Comparison of ENCODE assay signal across 27 mouse cellular contexts in the genomic region with DNA sequence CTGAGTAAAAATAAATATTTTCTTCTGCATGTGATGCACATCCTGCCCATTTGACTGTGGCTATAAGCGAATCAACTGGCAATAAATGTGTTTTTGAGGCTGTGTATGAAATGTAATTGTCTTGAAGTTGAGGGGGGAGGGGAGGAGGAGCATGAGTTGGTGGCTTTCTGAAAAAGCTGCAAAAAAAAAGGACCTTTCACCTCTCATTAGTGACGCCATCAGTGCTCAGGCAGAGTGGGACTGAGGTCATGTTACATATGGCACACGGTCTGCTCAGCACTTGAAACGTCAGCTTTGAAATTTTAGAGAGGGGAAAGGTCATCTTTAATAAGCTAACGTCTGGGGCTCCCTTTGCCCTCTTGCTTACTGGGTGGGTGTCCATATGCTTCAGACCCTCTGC. TPM values are rescaled to one million over a fixed set of nuclear protein-coding genes. Genes with fewer than 3 reads are reported as not detected.
DNase-seq lines count a peak whose midpoint lies in the region; ATAC-seq lines count a peak whose summit lies in the region.
"Had no signal": no experiment of that assay in that cellular context is flagged by ENCODE, and none has a peak within 500 bp of the region (broad histone marks: within the 10 kb centered on the region; RNA-seq: fewer than 3 reads in every experiment).

No protein-coding gene starts in this region.

- peaks cover 73% of the 10 kb centered on the region for H3K27me3 ChIP-seq in midbrain, embryonic 14.5 days (ENCODE audit: control insufficient read depth, insufficient read depth, low read length)
- peaks cover 60% of the 10 kb centered on the region for H3K27me3 ChIP-seq in midbrain, embryonic 11.5 days (ENCODE audit: control insufficient read depth, insufficient read depth, low read length)
- peaks cover 36% of the 10 kb centered on the region for H3K27me3 ChIP-seq in embryonic facial prominence, embryonic 13.5 days

- no peak overlapping the region for H3K9ac ChIP-seq in midbrain, embryonic 14.5 days (replicated peaks; ENCODE audit: low read length)
- H3K9ac ChIP-seq in midbrain, embryonic 11.5 days (ENCODE audit: low read length), result no peak overlapping the region
- H3K9ac ChIP-seq in embryonic facial prominence, embryonic 13.5 days, result no peak overlapping the region
- H3K9ac ChIP-seq: embryonic facial prominence, embryonic 15.5 days; forebrain, postnatal 0 days; liver, embryonic 15.5 days; lung, embryonic 15.5 days; midbrain, embryonic 15.5 days had no signal

- H3K36me3 ChIP-seq in midbrain, embryonic 14.5 days (ENCODE audit: control insufficient read depth, insufficient read depth, low read length), result no peaks in the 10 kb centered on the region
- no peaks in the 10 kb centered on the region for H3K36me3 ChIP-seq in midbrain, embryonic 11.5 days (ENCODE audit: control insufficient read depth, insufficient read depth, low read length)
- no peaks in the 10 kb centered on the region for H3K36me3 ChIP-seq in embryonic facial prominence, embryonic 13.5 days
- H3K36me3 ChIP-seq: embryonic facial prominence, embryonic 15.5 days; liver, embryonic 15.5 days; lung, embryonic 15.5 days; midbrain, embryonic 15.5 days had no signal

- H3K4me1 ChIP-seq in midbrain, embryonic 14.5 days (ENCODE audit: control insufficient read depth, insufficient read depth, low read length), result no peaks in the 10 kb centered on the region
- H3K4me1 ChIP-seq in midbrain, embryonic 11.5 days (ENCODE audit: control insufficient read depth, insufficient read depth, low read length), result peaks cover 10% of the 10 kb centered on the region
- peaks cover 41% of the 10 kb centered on the region for H3K4me1 ChIP-seq in embryonic facial prominence, embryonic 13.5 days

- peak; percentile 1 for DNase-seq in midbrain, embryonic 14.5 days
- no peak for DNase-seq in midbrain, embryonic 11.5 days (ENCODE audit: low spot score, missing footprints)
- DNase-seq in embryo, embryonic 11 days, result peak; percentile 80
- no peak for DNase-seq in kidney, postnatal 10 days
- no peak for DNase-seq in frontal cortex, adult 2 months (ENCODE audit: extremely low spot score in 1 of 2, low spot score in 1 of 2)
- DNase-seq: adrenal gland, adult 8-10 months; B cell, adult 2 months; cerebellum, adult 18-20 months; cerebellum, postnatal 25 days; kidney, adult 11 months; liver; lung, postnatal 36 days; right cerebral cortex, postnatal 25 days; spleen, adult 18-20 months had no signal

- no peak for ATAC-seq in midbrain, embryonic 14.5 days (ENCODE audit: low FRiP score, low TSS enrichment)
- ATAC-seq in midbrain, embryonic 11.5 days (ENCODE audit: low FRiP score), result no peak
- no peak for ATAC-seq in embryonic facial prominence, embryonic 13.5 days (ENCODE audit: insufficient number of reproducible peaks, insufficient read depth, low FRiP score, low TSS enrichment, low read depth)
- ATAC-seq in granulocyte monocyte progenitor cell, adult 5-6 weeks (replicated peaks; ENCODE audit: poor library complexity, severe bottlenecking), result no peak
- ATAC-seq: forebrain, postnatal 0 days; midbrain, embryonic 15.5 days had no signal

- no peaks in the 10 kb centered on the region for H3K9me3 ChIP-seq in midbrain, embryonic 14.5 days (ENCODE audit: control insufficient read depth, low read length)
- H3K9me3 ChIP-seq in midbrain, embryonic 11.5 days (ENCODE audit: control insufficient read depth, low read length), result no peaks in the 10 kb centered on the region
- H3K9me3 ChIP-seq in embryonic facial prominence, embryonic 13.5 days, result no peaks in the 10 kb centered on the region
- H3K9me3 ChIP-seq: embryonic facial prominence, embryonic 15.5 days; liver, embryonic 15.5 days; lung, embryonic 15.5 days; megakaryocyte, embryonic 14.5 days; midbrain, embryonic 15.5 days had no signal

- no peak overlapping the region for H3K4me2 ChIP-seq in midbrain, embryonic 14.5 days (ENCODE audit: low read length)
- H3K4me2 ChIP-seq in midbrain, embryonic 11.5 days, result no peak overlapping the region
- peak overlapping the region; percentile 82; the same call in 1 of the 2 replicates for H3K4me2 ChIP-seq in embryonic facial prominence, embryonic 13.5 days
- H3K4me2 ChIP-seq: heart, embryonic 11.5 days; liver, embryonic 15.5 days; lung, embryonic 15.5 days; midbrain, embryonic 15.5 days had no signal

- 15% methylated on average over 5 of the region's 5 CpGs for WGBS in midbrain, embryonic 14.5 days
- 15% methylated on average over 5 of the region's 5 CpGs for WGBS in midbrain, embryonic 11.5 days
- 4% methylated on average over 5 of the region's 5 CpGs for WGBS in embryonic facial prominence, embryonic 13.5 days

- H3K27ac ChIP-seq in midbrain, embryonic 14.5 days (replicated peaks; ENCODE audit: low read depth, low read length), result no peak overlapping the region
- no peak overlapping the region for H3K27ac ChIP-seq in midbrain, embryonic 11.5 days (ENCODE audit: low read depth, low read length)
- H3K27ac ChIP-seq in embryonic facial prominence, embryonic 13.5 days, result no peak overlapping the region
- H3K27ac ChIP-seq: embryonic facial prominence, embryonic 15.5 days; kidney, postnatal 0 days; left cerebral cortex, adult 2 months; liver, embryonic 15.5 days; lung, embryonic 15.5 days; midbrain, embryonic 15.5 days had no signal

- H3K4me3 ChIP-seq in midbrain, embryonic 14.5 days (replicated peaks; ENCODE audit: low read depth, low read length), result no peak overlapping the region
- H3K4me3 ChIP-seq in midbrain, embryonic 11.5 days (ENCODE audit: low read depth, low read length), result no peak overlapping the region
- H3K4me3 ChIP-seq in embryonic facial prominence, embryonic 13.5 days, result no peak overlapping the region
- H3K4me3 ChIP-seq: embryonic facial prominence, embryonic 15.5 days; left cerebral cortex, adult 2 months; liver, embryonic 15.5 days; lung, embryonic 15.5 days; midbrain, embryonic 15.5 days had no signal

RNA-seq across cellular contexts. Expression of a gene that starts 1.8 kb away (rescaled TPM):
- polyA plus RNA-seq in midbrain, embryonic 14.5 days (2014; fragmentation: Nextera tagmentation; extraction: Ambion mirVana), result 0.41 TPM in 1 of 2 replicates, not detected in the other
- polyA plus RNA-seq in midbrain, embryonic 11.5 days (2014; fragmentation: Nextera tagmentation; extraction: Ambion mirVana), result 10.4 and 12.1 TPM in 2 replicates
- 34.3 and 35.0 TPM in 2 replicates for polyA plus RNA-seq in embryonic facial prominence, embryonic 13.5 days (2015; fragmentation: Nextera tagmentation; extraction: Ambion mirVana)
- total RNA-seq in granulocyte monocyte progenitor cell, adult 5-6 weeks (2014; fragmentation: Nextera tagmentation), result not detected in 2 replicates
- total RNA-seq in granulocyte monocyte progenitor cell, adult 5-6 weeks (2017), result 0.30 TPM in 1 of 2 replicates, not detected in the other
- 0.16 and 0.34 TPM in 2 replicates for polyA plus RNA-seq in frontal cortex, adult 2 months (2012; rRNA removed)
- total RNA-seq: hematopoietic stem cell, adult 5-6 weeks; MEL had no signal

RNA-seq across cellular contexts. Expression of a gene that starts 57.8 kb away (rescaled TPM):
- polyA plus RNA-seq in midbrain, embryonic 14.5 days (2014; fragmentation: Nextera tagmentation; extraction: Ambion mirVana), result 0.35 and 0.41 TPM in 2 replicates
- polyA plus RNA-seq in midbrain, embryonic 11.5 days (2014; fragmentation: Nextera tagmentation; extraction: Ambion mirVana), result 2.9 and 3.0 TPM in 2 replicates
- 6.5 and 7.2 TPM in 2 replicates for polyA plus RNA-seq in embryonic facial prominence, embryonic 13.5 days (2015; fragmentation: Nextera tagmentation; extraction: Ambion mirVana)
- not detected in 2 replicates for total RNA-seq in granulocyte monocyte progenitor cell, adult 5-6 weeks (2014; fragmentation: Nextera tagmentation)
- total RNA-seq in granulocyte monocyte progenitor cell, adult 5-6 weeks (2017), result not detected in 2 replicates
- 0.32 and 0.48 TPM in 2 replicates for polyA plus RNA-seq in frontal cortex, adult 2 months (2012; rRNA removed)
- total RNA-seq: hematopoietic stem cell, adult 5-6 weeks; MEL had no signal

Comparison
In these comparisons a context has a peak if more than half of its experiments do, and no peak if none do; other contexts are left out.
1. DNase-seq: peak in midbrain, embryonic 14.5 days (single experiment) and embryo, embryonic 11 days (single experiment); none in midbrain, embryonic 11.5 days (single experiment), kidney, postnatal 10 days (single experiment) and frontal cortex, adult 2 months (0 of 2).